Mouse (Mus musculus): ENCODE results near the gene Mknk1. TPM values are rescaled to one million over a fixed set of nuclear protein-coding genes. Genes with fewer than 3 reads are reported as not detected.

Mknk1 gene
- total RNA-seq (2023), result 10 to 100 TPM; 73.7 to 76.3 TPM

GRCm38 (mm10) chr4:115838696-115839641 lies at the start of gene Mknk1:
Mknk1 (plus strand) TSS chr4:115839198.

GRCm38 (mm10) chr4:115827888-115828571 lies 11.0 kb upstream of the Mknk1 start, which contains the start of gene Mob3c:
Mob3c (plus strand) TSS chr4:115828092.

GRCm38 (mm10) chr4:115884022-115884421 lies 45.0 kb downstream of the Mknk1 start, which contains the start of gene Kncn:
Kncn (plus strand) TSS chr4:115884400.

GRCm38 (mm10) chr4:115890553-115890952 lies 51.6 kb downstream of the Mknk1 start, which contains the start of gene 6430628N08Rik:
6430628N08Rik (plus strand) TSS chr4:115890665.

Other genes with a start within 250 kb of the Mknk1 start
- gene Cyp4a32, start 238.2 kb upstream of the Mknk1 start, total RNA-seq (2023), result not detected
- gene Cyp4b1, start 191.5 kb upstream of the Mknk1 start, total RNA-seq (2023), result not detected
- gene Efcab14, start 101.5 kb upstream of the Mknk1 start, total RNA-seq (2023), result 10 to 100 TPM; 50.7 to 54.4 TPM
- not detected for gene Tex38, start 58.2 kb upstream of the Mknk1 start, total RNA-seq (2023)
- gene Atpaf1, start 54.4 kb upstream of the Mknk1 start, total RNA-seq (2023), result 10 to 100 TPM; 19.3 to 23.7 TPM
- 10 to 100 TPM; 17.2 to 19.4 TPM for gene Mob3c, start 11.1 kb upstream of the Mknk1 start, total RNA-seq (2023)
- under 1 TPM in 1 of 2 experiments, not detected in 1; 0.92 TPM for gene Kncn, start 45.2 kb downstream of the Mknk1 start, total RNA-seq (2023)
- not detected for gene 6430628N08Rik, start 51.5 kb downstream of the Mknk1 start, total RNA-seq (2023)
- gene Dmbx1, start 100.7 kb downstream of the Mknk1 start, total RNA-seq (2023), result not detected
- gene Faah, start 178.7 kb downstream of the Mknk1 start, total RNA-seq (2023), result 10 to 100 TPM; 35.8 to 47.9 TPM
- gene Nsun4, start 214.7 kb downstream of the Mknk1 start, total RNA-seq (2023), result 10 to 100 TPM; 31.9 to 36.4 TPM
- 100 to 1,000 TPM; 267 to 268 TPM for gene Uqcrh, start 235.9 kb downstream of the Mknk1 start, total RNA-seq (2023)
- gene Lrrc41, start 236.1 kb downstream of the Mknk1 start, total RNA-seq (2023), result 10 to 100 TPM; 39.2 to 39.5 TPM

All from B cell, adult 67 days (primary cell).